Mouse (Mus musculus) liver, embryonic 14.5 days (tissue): Measurements from ENCODE around the gene St5.

ENCODE experiments used
- CTCF ChIP-seq: IDR thresholded peaks from 2 replicates; pipeline ENCODE4 v1.5.1; 2016; ENCODE audit warnings: antibody characterized with exemption, low read depth, control low read depth
- EP300 ChIP-seq: IDR thresholded peaks from 2 replicates; pipeline ENCODE4 v1.6.1; 2016; ENCODE audit warnings: antibody characterized with exemption, low read depth

DNA sequence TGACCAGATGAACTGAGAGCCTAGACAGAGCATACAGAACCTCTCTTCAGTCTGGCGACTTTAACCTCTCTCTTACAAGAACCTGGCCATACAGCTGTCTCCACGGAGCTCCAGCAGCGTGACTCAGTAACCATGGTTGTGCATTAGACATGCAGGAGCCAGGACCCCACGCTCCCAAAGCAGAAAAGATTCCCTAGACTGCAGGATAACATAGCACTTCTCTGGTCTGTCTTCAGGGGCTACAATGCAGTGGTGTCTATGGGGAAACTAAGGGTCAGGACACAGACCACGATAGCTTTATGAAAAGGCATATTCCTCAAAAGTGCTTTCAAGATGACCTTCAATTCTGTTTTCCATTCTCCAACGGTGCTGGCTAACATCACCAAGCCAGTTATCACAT lies 72.1 kb downstream of the St5 start:
- TF ChIP-seq CTCF, result no peak
- no peak for TF ChIP-seq EP300
